Mouse (Mus musculus): ENCODE results near the gene Ddx39b. TPM values are rescaled to one million over a fixed set of nuclear protein-coding genes. Genes with fewer than 3 reads are reported as not detected.

Ddx39b gene
- total and polyA plus RNA-seq, 3 experiments = 208 to 411 (median 242) TPM

- H3K4me2 ChIP-seq (ENCODE audit: insufficient read depth, low read depth, poor library complexity, severe bottlenecking) = no peak overlapping the region
- dilution Hi-C loops (cut with MboI; ENCODE audit: extremely low pct_ligation_motif_present, extremely low pct_unique_long_range_greater_than_20kb, low sequenced_read_pairs) = no loop called here
- in situ Hi-C loops (cut with MboI; ENCODE audit: low pct_ligation_motif_present, low pct_unique_long_range_greater_than_20kb, low sequenced_read_pairs) = no loop called here
- H3K27me3 ChIP-seq (replicated peaks) = peaks cover 3% of the 10 kb centered on the region
- no peak overlapping the region for H3K4me3 ChIP-seq (replicated peaks in 1 of 3; ENCODE audit: low read depth in 2 of 3, low read length in 2 of 3, poor library complexity in 1 of 3)
- peaks cover 35 to 41% of the 10 kb centered on the region in 2 experiments for H3K36me3 ChIP-seq (replicated peaks in 1 of 2; ENCODE audit: control insufficient read depth in 1 of 2, insufficient read depth in 1 of 2, low read length in 1 of 2)
- H3K9ac ChIP-seq (ENCODE audit: insufficient read depth, low read depth) = no peak overlapping the region
- H3K4me1 ChIP-seq (ENCODE audit: control insufficient read depth in 1 of 2, insufficient read depth in 2 of 2) = peaks cover 10 to 16% of the 10 kb centered on the region in 2 experiments
- H3K9me3 ChIP-seq (replicated peaks; ENCODE audit: low read length) = no peaks in the 10 kb centered on the region
- no peak for TF ChIP-seq ZNF384 (IDR thresholded peaks at IDR 0.05; ENCODE audit: low read depth, low read length)
- no peak for TF ChIP-seq TBP (conservative IDR thresholded peaks at IDR 0.05; ENCODE audit: low read depth, low read length)
- H3K27ac ChIP-seq (ENCODE audit: insufficient read depth, low read depth) = no peak overlapping the region
- DNase-seq (ENCODE audit: extremely low read depth) = no peak
- no peaks in the 10 kb centered on the region for H3K79me2 ChIP-seq (replicated peaks; ENCODE audit: control insufficient read depth, extremely low read depth, insufficient read depth, poor library complexity, severe bottlenecking)
Measured at GRCm38 (mm10) chr17:35255301-35255700, 13.8 kb downstream of the Ddx39b start.

GRCm38 (mm10) chr17:35255704-35256103 lies 14.2 kb downstream of the Ddx39b start:
- TF ChIP-seq USF1 (IDR thresholded peaks at IDR 0.05; ENCODE audit: low read depth, low read length) (no peak), MYC (IDR thresholded peaks at IDR 0.05; ENCODE audit: low read depth, low read length) (0 out of 2 replicates have a peak, but pooled peaks have one; percentile 19), MAZ (IDR thresholded peaks at IDR 0.05; ENCODE audit: low read depth, low read length) (peak; percentile 24; the same call in 1 of the 2 replicates), ZMIZ1 (IDR thresholded peaks at IDR 0.05; ENCODE audit: low read depth, low read length) (0 out of 2 replicates have a peak, but pooled peaks have one; percentile 20), CHD2 (IDR thresholded peaks at IDR 0.05; ENCODE audit: low read length) (peak; percentile 44; the same call in 1 of the 2 replicates), MAX (IDR thresholded peaks at IDR 0.05; ENCODE audit: low read length) (peak; percentile 50; the same call in 1 of the 2 replicates), MXI1 (IDR thresholded peaks at IDR 0.05; ENCODE audit: low read depth, low read length) (no peak), SIN3A (IDR thresholded peaks at IDR 0.05; ENCODE audit: low read length) (0 out of 2 replicates have a peak, but pooled peaks have one; percentile 36), NELFE (IDR thresholded peaks at IDR 0.05; ENCODE audit: low read depth, low read length) (0 out of 2 replicates have a peak, but pooled peaks have one; percentile 26)
- Histone ChIP-seq H3K9me3 (replicated peaks; ENCODE audit: low read length) (no peaks in the 10 kb centered on the region), H3K79me2 (replicated peaks; ENCODE audit: control insufficient read depth, extremely low read depth, insufficient read depth, poor library complexity, severe bottlenecking) (no peaks in the 10 kb centered on the region), H3K9ac (ENCODE audit: insufficient read depth, low read depth) (no peak overlapping the region), H3K4me3 (replicated peaks in 1 of 3; ENCODE audit: low read depth in 2 of 3, low read length in 2 of 3, poor library complexity in 1 of 3) (no peak overlapping the region), H3K4me2 (ENCODE audit: insufficient read depth, low read depth, poor library complexity, severe bottlenecking) (no peak overlapping the region), H3K27ac (ENCODE audit: insufficient read depth, low read depth) (no peak overlapping the region), H3K36me3 (replicated peaks in 1 of 2; ENCODE audit: control insufficient read depth in 1 of 2, insufficient read depth in 1 of 2, low read length in 1 of 2) (peaks cover 31 to 37% of the 10 kb centered on the region in 2 experiments), H3K27me3 (replicated peaks) (peaks cover 3% of the 10 kb centered on the region), H3K4me1 (ENCODE audit: control insufficient read depth in 1 of 2, insufficient read depth in 2 of 2) (peaks cover 10 to 16% of the 10 kb centered on the region in 2 experiments)
- DNase-seq (ENCODE audit: extremely low read depth) = no peak
- in situ Hi-C loops (cut with MboI; ENCODE audit: low pct_ligation_motif_present, low pct_unique_long_range_greater_than_20kb, low sequenced_read_pairs) = no loop called here
- dilution Hi-C loops (cut with MboI; ENCODE audit: extremely low pct_ligation_motif_present, extremely low pct_unique_long_range_greater_than_20kb, low sequenced_read_pairs) = no loop called here

- Histone ChIP-seq H3K27me3 (replicated peaks) (peaks cover 2% of the 10 kb centered on the region), H3K4me3 (replicated peaks in 1 of 3; ENCODE audit: low read depth in 2 of 3, low read length in 2 of 3, poor library complexity in 1 of 3) (no peak overlapping the region), H3K27ac (ENCODE audit: insufficient read depth, low read depth) (no peak overlapping the region), H3K9ac (ENCODE audit: insufficient read depth, low read depth) (0 out of 2 replicates have a peak overlapping the region, but pooled peaks have one; percentile 36), H3K9me3 (replicated peaks; ENCODE audit: low read length) (no peaks in the 10 kb centered on the region), H3K4me2 (ENCODE audit: insufficient read depth, low read depth, poor library complexity, severe bottlenecking) (peak overlapping the region; percentile 35), H3K36me3 (replicated peaks in 1 of 2; ENCODE audit: control insufficient read depth in 1 of 2, insufficient read depth in 1 of 2, low read length in 1 of 2) (peaks cover 19 to 22% of the 10 kb centered on the region in 2 experiments), H3K4me1 (ENCODE audit: control insufficient read depth in 1 of 2, insufficient read depth in 2 of 2) (peaks cover 15 to 27% of the 10 kb centered on the region in 2 experiments), H3K79me2 (replicated peaks; ENCODE audit: control insufficient read depth, extremely low read depth, insufficient read depth, poor library complexity, severe bottlenecking) (no peaks in the 10 kb centered on the region)
- TF ChIP-seq JUN (IDR thresholded peaks at IDR 0.05; ENCODE audit: insufficient read depth, low read depth, low read length) (no peak), MYC (IDR thresholded peaks at IDR 0.05; ENCODE audit: low read depth, low read length) (no peak), ETS1 (conservative IDR thresholded peaks at IDR 0.05; ENCODE audit: low read depth, low read length) (no peak), NRF1 (IDR thresholded peaks at IDR 0.05; ENCODE audit: low read depth, low read length) (no peak), UBTF (IDR thresholded peaks at IDR 0.05; ENCODE audit: low read depth, low read length) (no peak), ZNF384 (IDR thresholded peaks at IDR 0.05; ENCODE audit: low read depth, low read length) (no peak), ZMIZ1 (IDR thresholded peaks at IDR 0.05; ENCODE audit: low read depth, low read length) (no peak), NELFE (IDR thresholded peaks at IDR 0.05; ENCODE audit: low read depth, low read length) (no peak), BHLHE40 (IDR thresholded peaks at IDR 0.05; ENCODE audit: low read depth, low read length) (no peak), TBP (conservative IDR thresholded peaks at IDR 0.05; ENCODE audit: low read depth, low read length) (no peak), POLR2AphosphoS2 (IDR thresholded peaks at IDR 0.05; ENCODE audit: low read depth, low read length) (no peak), CHD1 (IDR thresholded peaks at IDR 0.05; ENCODE audit: low read depth, low read length) (no peak), USF2 (conservative IDR thresholded peaks at IDR 0.05; ENCODE audit: low read depth, low read length) (no peak), JUND (conservative IDR thresholded peaks at IDR 0.05; ENCODE audit: low read depth, low read length) (no peak), MEF2A (IDR thresholded peaks at IDR 0.05; ENCODE audit: borderline replicate concordance, low read depth, low read length) (no peak), E2F4 (IDR thresholded peaks at IDR 0.05; ENCODE audit: insufficient replicate concordance, low read depth, low read length) (no peak), RCOR1 (conservative IDR thresholded peaks at IDR 0.05; ENCODE audit: low read depth, low read length) (no peak)
- dilution Hi-C loops (cut with MboI; ENCODE audit: extremely low pct_ligation_motif_present, extremely low pct_unique_long_range_greater_than_20kb, low sequenced_read_pairs) = no loop called here
- in situ Hi-C loops (cut with MboI; ENCODE audit: low pct_ligation_motif_present, low pct_unique_long_range_greater_than_20kb, low sequenced_read_pairs) = no loop called here
- DNase-seq (ENCODE audit: extremely low read depth) = no peak
Measured at GRCm38 (mm10) chr17:35257378-35257777, 15.8 kb downstream of the Ddx39b start.

Measured in CH12.LX (cell line).